Mouse (Mus musculus): Measurements from ENCODE around the gene Hist1h2aa. TPM values are rescaled to one million over a fixed set of nuclear protein-coding genes. Genes with fewer than 3 reads are reported as not detected.
A peak's percentile ranks its signal among the peaks of the same experiment; 100 is the strongest.

Hist1h2aa gene
- polyA plus RNA-seq (2012; rRNA removed), result not detected in 2 replicates

GRCm38 (mm10) chr13:23934211-23934520 is at the start of gene Hist1h2aa:
Hist1h2aa (plus strand) TSS chr13:23934462.
- H3K4me3 ChIP-seq (ENCODE audit: extremely low read depth, insufficient read depth, insufficient read length), result no peak within 1 kb of the TSS
- 95% methylated on average over 10 of the region's 10 CpGs for WGBS
- DNase-seq (ENCODE audit: low read depth in 1 of 2, low spot score in 2 of 2), result no peak
- H3K27ac ChIP-seq (ENCODE audit: insufficient read depth, low read length), result no peak within 1 kb of the TSS
- no peaks in the 10 kb centered on the region for H3K27me3 ChIP-seq (ENCODE audit: control insufficient read depth, insufficient read depth, low read length)
- TF ChIP-seq POLR2A (IDR thresholded peaks at IDR 0.05; ENCODE audit: low read depth, low read length) (no peak), CTCF (IDR thresholded peaks at IDR 0.05; ENCODE audit: extremely low read depth, insufficient read depth, insufficient read length, insufficient replicate concordance) (no peak)
- H3K4me1 ChIP-seq (ENCODE audit: control insufficient read depth, insufficient read depth, insufficient read length), result no peaks in the 10 kb centered on the region
- H3K36me3 ChIP-seq (ENCODE audit: control insufficient read depth, insufficient read depth, low read length), result no peaks in the 10 kb centered on the region

GRCm38 (mm10) chr13:23885540-23885939 is 48.7 kb upstream of the Hist1h2aa start:
- no peaks in the 10 kb centered on the region for H3K27me3 ChIP-seq (ENCODE audit: control insufficient read depth, insufficient read depth, low read length)
- DNase-seq (ENCODE audit: low read depth in 1 of 2, low spot score in 2 of 2), result peak; percentile 35 to 59
- no peaks in the 10 kb centered on the region for H3K4me1 ChIP-seq (ENCODE audit: control insufficient read depth, insufficient read depth, insufficient read length)
- no peak overlapping the region for H3K4me3 ChIP-seq (ENCODE audit: extremely low read depth, insufficient read depth, insufficient read length)
- H3K27ac ChIP-seq (ENCODE audit: insufficient read depth, low read length), result no peak overlapping the region
- WGBS, result 23% methylated on average over 2 of the region's 2 CpGs
- H3K36me3 ChIP-seq (ENCODE audit: control insufficient read depth, insufficient read depth, low read length), result no peaks in the 10 kb centered on the region
- TF ChIP-seq POLR2A (IDR thresholded peaks at IDR 0.05; ENCODE audit: low read depth, low read length) (no peak), CTCF (IDR thresholded peaks at IDR 0.05; ENCODE audit: extremely low read depth, insufficient read depth, insufficient read length, insufficient replicate concordance) (peak; percentile 24; the same call in 1 of the 2 replicates)

- H3K4me1 ChIP-seq (ENCODE audit: control insufficient read depth, insufficient read depth, insufficient read length), result no peaks in the 10 kb centered on the region
- H3K36me3 ChIP-seq (ENCODE audit: control insufficient read depth, insufficient read depth, low read length), result no peaks in the 10 kb centered on the region
- no peaks in the 10 kb centered on the region for H3K27me3 ChIP-seq (ENCODE audit: control insufficient read depth, insufficient read depth, low read length)
- WGBS, result 78% methylated on average over 3 of the region's 3 CpGs
- no peak overlapping the region for H3K27ac ChIP-seq (ENCODE audit: insufficient read depth, low read length)
- DNase-seq (ENCODE audit: low read depth in 1 of 2, low spot score in 2 of 2), result no peak
- no peak overlapping the region for H3K4me3 ChIP-seq (ENCODE audit: extremely low read depth, insufficient read depth, insufficient read length)
- TF ChIP-seq CTCF (IDR thresholded peaks at IDR 0.05; ENCODE audit: extremely low read depth, insufficient read depth, insufficient read length, insufficient replicate concordance), result no peak
- no peak for TF ChIP-seq POLR2A (IDR thresholded peaks at IDR 0.05; ENCODE audit: low read depth, low read length)
These were observed 47.1 kb upstream of the Hist1h2aa start for GRCm38 (mm10) chr13:23887026-23887725.

GRCm38 (mm10) chr13:23889011-23889605 is 45.2 kb upstream of the Hist1h2aa start:
- no peaks in the 10 kb centered on the region for H3K27me3 ChIP-seq (ENCODE audit: control insufficient read depth, insufficient read depth, low read length)
- H3K4me3 ChIP-seq (ENCODE audit: extremely low read depth, insufficient read depth, insufficient read length), result no peak overlapping the region
- DNase-seq (ENCODE audit: low read depth in 1 of 2, low spot score in 2 of 2), result no peak
- H3K36me3 ChIP-seq (ENCODE audit: control insufficient read depth, insufficient read depth, low read length), result no peaks in the 10 kb centered on the region
- WGBS, result 73% methylated on average over 6 of the region's 6 CpGs
- TF ChIP-seq POLR2A (IDR thresholded peaks at IDR 0.05; ENCODE audit: low read depth, low read length) (no peak), CTCF (IDR thresholded peaks at IDR 0.05; ENCODE audit: extremely low read depth, insufficient read depth, insufficient read length, insufficient replicate concordance) (no peak)
- no peaks in the 10 kb centered on the region for H3K4me1 ChIP-seq (ENCODE audit: control insufficient read depth, insufficient read depth, insufficient read length)
- no peak overlapping the region for H3K27ac ChIP-seq (ENCODE audit: insufficient read depth, low read length)

GRCm38 (mm10) chr13:23892592-23893268 is 41.5 kb upstream of the Hist1h2aa start:
- Histone ChIP-seq H3K36me3 (ENCODE audit: control insufficient read depth, insufficient read depth, low read length) (no peaks in the 10 kb centered on the region), H3K27me3 (ENCODE audit: control insufficient read depth, insufficient read depth, low read length) (no peaks in the 10 kb centered on the region), H3K4me3 (ENCODE audit: extremely low read depth, insufficient read depth, insufficient read length) (no peak overlapping the region), H3K27ac (ENCODE audit: insufficient read depth, low read length) (no peak overlapping the region), H3K4me1 (ENCODE audit: control insufficient read depth, insufficient read depth, insufficient read length) (peaks cover 1% of the 10 kb centered on the region; the same call in 1 of the 2 replicates)
- WGBS, result 86% methylated on average over 9 of the region's 9 CpGs
- no peak for DNase-seq (ENCODE audit: low read depth in 1 of 2, low spot score in 2 of 2)
- no peak for TF ChIP-seq CTCF (IDR thresholded peaks at IDR 0.05; ENCODE audit: extremely low read depth, insufficient read depth, insufficient read length, insufficient replicate concordance)
- no peak for TF ChIP-seq POLR2A (IDR thresholded peaks at IDR 0.05; ENCODE audit: low read depth, low read length)

- no peak overlapping the region for H3K27ac ChIP-seq (ENCODE audit: insufficient read depth, low read length)
- 81% methylated on average over 4 of the region's 4 CpGs for WGBS
- H3K4me1 ChIP-seq (ENCODE audit: control insufficient read depth, insufficient read depth, insufficient read length), result peaks cover 2% of the 10 kb centered on the region
- no peaks in the 10 kb centered on the region for H3K36me3 ChIP-seq (ENCODE audit: control insufficient read depth, insufficient read depth, low read length)
- H3K4me3 ChIP-seq (ENCODE audit: extremely low read depth, insufficient read depth, insufficient read length), result no peak overlapping the region
- no peak for DNase-seq (ENCODE audit: low read depth in 1 of 2, low spot score in 2 of 2)
- TF ChIP-seq POLR2A (IDR thresholded peaks at IDR 0.05; ENCODE audit: low read depth, low read length) (no peak), CTCF (IDR thresholded peaks at IDR 0.05; ENCODE audit: extremely low read depth, insufficient read depth, insufficient read length, insufficient replicate concordance) (no peak)
- no peaks in the 10 kb centered on the region for H3K27me3 ChIP-seq (ENCODE audit: control insufficient read depth, insufficient read depth, low read length)
These were observed 41.0 kb upstream of the Hist1h2aa start for GRCm38 (mm10) chr13:23893269-23893593.
